Comparison of ENCODE assay signal across 28 mouse cellular contexts in the genomic region with DNA sequence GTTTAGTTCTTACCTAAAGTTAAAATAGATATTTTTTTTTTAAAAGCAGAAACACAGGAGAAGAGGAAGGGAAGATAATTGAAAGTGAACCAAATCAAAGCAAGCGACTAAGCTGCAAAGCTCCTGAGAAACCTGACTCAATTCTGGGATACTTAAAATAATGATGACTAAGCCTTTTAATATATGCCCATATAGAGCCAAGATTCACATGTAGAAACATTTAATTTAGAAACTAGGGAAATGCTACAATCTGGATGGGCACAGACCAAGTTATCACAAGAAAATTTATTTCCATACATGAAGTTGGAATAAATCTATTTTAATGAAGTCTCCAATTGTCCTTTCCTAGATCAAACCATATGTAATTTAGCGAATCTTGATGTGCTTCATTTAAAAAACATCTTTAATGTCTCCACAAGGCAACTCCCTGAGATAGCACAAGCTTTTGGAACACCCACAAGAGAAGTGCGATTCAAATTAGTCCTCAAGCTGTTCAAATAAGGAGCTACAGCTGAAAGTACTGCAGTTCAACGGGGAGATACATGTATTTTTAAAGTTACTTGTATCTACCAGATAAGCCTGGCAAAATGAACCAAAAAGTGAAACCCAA.
DNase-seq lines count a peak whose midpoint lies in the region; ATAC-seq and TF ChIP-seq lines count a peak whose summit lies in the region.
"Had no signal": no experiment of that assay in that cellular context is flagged by ENCODE, and none has a peak within 500 bp of the region (broad histone marks: within the 10 kb centered on the region; RNA-seq: fewer than 3 reads in every experiment).

No protein-coding gene starts in this region.

- TF ChIP-seq POLR2A in brain, embryonic 14.5 days (IDR thresholded peaks at IDR 0.05; ENCODE audit: borderline replicate concordance, extremely low read depth, insufficient read depth, insufficient read length, poor library complexity, severe bottlenecking), result no peak

- WGBS in forebrain, embryonic 13.5 days, result 88% methylated on average over 4 of the region's 4 CpGs
- WGBS in forebrain, embryonic 11.5 days, result 85% methylated on average over 4 of the region's 4 CpGs
- WGBS in midbrain, embryonic 16.5 days, result 89% methylated on average over 4 of the region's 4 CpGs

- no peak overlapping the region for H3K4me2 ChIP-seq in forebrain, embryonic 13.5 days
- no peak overlapping the region for H3K4me2 ChIP-seq in forebrain, embryonic 11.5 days (ENCODE audit: low read depth, low read length, severe bottlenecking)
- no peak overlapping the region for H3K4me2 ChIP-seq in midbrain, embryonic 16.5 days (ENCODE audit: low read length)
- H3K4me2 ChIP-seq: embryonic facial prominence, embryonic 15.5 days; heart, embryonic 13.5 days; hindbrain, embryonic 12.5 days; limb, embryonic 12.5 days; liver, embryonic 11.5 days; midbrain, embryonic 15.5 days; neural tube, embryonic 13.5 days had no signal

- peak; percentile 64; the same call in 1 of the 2 replicates for ATAC-seq in forebrain, embryonic 13.5 days
- ATAC-seq in forebrain, embryonic 11.5 days (replicated peaks; ENCODE audit: low FRiP score), result no peak
- ATAC-seq in midbrain, embryonic 16.5 days, result no peak
- ATAC-seq: intestine, postnatal 0 days; liver, postnatal 0 days; lung, postnatal 0 days had no signal

- no peak for DNase-seq in forebrain, embryonic 11.5 days (ENCODE audit: low spot score)
- peak; percentile 8 to 32 for DNase-seq in layer of hippocampus, adult 18-20 months (ENCODE audit: low spot score in 2 of 2)
- no peak for DNase-seq in layer of hippocampus, adult 9-10 months (ENCODE audit: low spot score)
- peak; percentile 69 for DNase-seq in brain, embryonic 14.5 days (ENCODE audit: low read depth)
- peak; percentile 39 to 60 for DNase-seq in left cerebral cortex, adult 9 months (ENCODE audit: low spot score in 2 of 2)
- no peak for DNase-seq in thymus, postnatal 25 days
- DNase-seq: adrenal gland, postnatal 14 days; cerebellum, adult 11 months; cerebellum, adult 9-11 months; gastrocnemius, postnatal 14 days; heart, adult 11 months; kidney, postnatal 4 days; liver, postnatal 0 days; spleen, adult 18-20 months; thymus, postnatal 14 days had no signal

- no peaks in the 10 kb centered on the region for H3K4me1 ChIP-seq in forebrain, embryonic 13.5 days
- no peaks in the 10 kb centered on the region for H3K4me1 ChIP-seq in forebrain, embryonic 11.5 days (replicated peaks; ENCODE audit: control insufficient read depth, insufficient read depth, low read length)
- H3K4me1 ChIP-seq in midbrain, embryonic 16.5 days (ENCODE audit: control insufficient read depth, insufficient read depth, low read length), result no peaks in the 10 kb centered on the region
- H3K4me1 ChIP-seq: embryonic facial prominence, embryonic 15.5 days; heart, embryonic 13.5 days; hindbrain, embryonic 12.5 days; limb, embryonic 12.5 days; neural tube, embryonic 13.5 days had no signal

- TF ChIP-seq CTCF in brain, embryonic 14.5 days (IDR thresholded peaks at IDR 0.05; ENCODE audit: borderline replicate concordance, extremely low read depth, insufficient read depth, insufficient read length), result no peak

- H3K9me3 ChIP-seq in forebrain, embryonic 13.5 days (replicated peaks), result no peaks in the 10 kb centered on the region
- no peaks in the 10 kb centered on the region for H3K9me3 ChIP-seq in forebrain, embryonic 11.5 days (ENCODE audit: control insufficient read depth, low read length)
- no peaks in the 10 kb centered on the region for H3K9me3 ChIP-seq in midbrain, embryonic 16.5 days (replicated peaks; ENCODE audit: control insufficient read depth, low read length, poor library complexity, severe bottlenecking)
- H3K9me3 ChIP-seq: embryonic facial prominence, embryonic 15.5 days; heart, embryonic 13.5 days; hindbrain, embryonic 12.5 days; limb, embryonic 12.5 days; midbrain, embryonic 15.5 days; neural tube, embryonic 13.5 days had no signal

- no peaks in the 10 kb centered on the region for H3K27me3 ChIP-seq in forebrain, embryonic 13.5 days
- no peaks in the 10 kb centered on the region for H3K27me3 ChIP-seq in forebrain, embryonic 11.5 days (ENCODE audit: control insufficient read depth, insufficient read depth, low read length)
- no peaks in the 10 kb centered on the region for H3K27me3 ChIP-seq in midbrain, embryonic 16.5 days (ENCODE audit: control insufficient read depth, insufficient read depth, low read depth, low read length)
- H3K27me3 ChIP-seq: embryonic facial prominence, embryonic 15.5 days; heart, embryonic 13.5 days; hindbrain, embryonic 12.5 days; limb, embryonic 12.5 days; midbrain, embryonic 15.5 days; neural tube, embryonic 13.5 days had no signal

- H3K9ac ChIP-seq in forebrain, embryonic 13.5 days, result no peak overlapping the region
- no peak overlapping the region for H3K9ac ChIP-seq in forebrain, embryonic 11.5 days (ENCODE audit: low read length)
- no peak overlapping the region for H3K9ac ChIP-seq in midbrain, embryonic 16.5 days (ENCODE audit: low read depth, low read length)
- H3K9ac ChIP-seq: embryonic facial prominence, embryonic 15.5 days; heart, embryonic 13.5 days; hindbrain, embryonic 12.5 days; limb, embryonic 12.5 days; liver, postnatal 0 days; midbrain, embryonic 15.5 days; neural tube, embryonic 13.5 days had no signal

- no peak overlapping the region for H3K4me3 ChIP-seq in forebrain, embryonic 13.5 days
- no peak overlapping the region for H3K4me3 ChIP-seq in forebrain, embryonic 11.5 days (ENCODE audit: low read depth, low read length)
- H3K4me3 ChIP-seq in midbrain, embryonic 16.5 days (ENCODE audit: low read depth, low read length), result no peak overlapping the region
- H3K4me3 ChIP-seq: embryonic facial prominence, embryonic 15.5 days; heart, embryonic 13.5 days; hindbrain, embryonic 12.5 days; limb, embryonic 12.5 days; midbrain, embryonic 15.5 days; myocyte; neural tube, embryonic 13.5 days had no signal

- H3K36me3 ChIP-seq in forebrain, embryonic 13.5 days (ENCODE audit: poor library complexity, severe bottlenecking), result no peaks in the 10 kb centered on the region
- no peaks in the 10 kb centered on the region for H3K36me3 ChIP-seq in forebrain, embryonic 11.5 days (ENCODE audit: control insufficient read depth, insufficient read depth, low read length)
- no peaks in the 10 kb centered on the region for H3K36me3 ChIP-seq in midbrain, embryonic 16.5 days (ENCODE audit: control insufficient read depth, insufficient read depth, low read length)
- H3K36me3 ChIP-seq: embryonic facial prominence, embryonic 15.5 days; heart, embryonic 13.5 days; hindbrain, embryonic 12.5 days; limb, embryonic 12.5 days; midbrain, embryonic 15.5 days; neural tube, embryonic 13.5 days had no signal

- no peak overlapping the region for H3K27ac ChIP-seq in forebrain, embryonic 13.5 days
- no peak overlapping the region for H3K27ac ChIP-seq in forebrain, embryonic 11.5 days (ENCODE audit: low read depth, low read length)
- no peak overlapping the region for H3K27ac ChIP-seq in midbrain, embryonic 16.5 days (ENCODE audit: low read length)
- H3K27ac ChIP-seq: embryonic facial prominence, embryonic 15.5 days; heart, embryonic 13.5 days; hindbrain, embryonic 12.5 days; limb, embryonic 12.5 days; macrophage; midbrain, embryonic 15.5 days; neural tube, embryonic 13.5 days had no signal

Comparison
In these comparisons a context has a peak if more than half of its experiments do, and no peak if none do; other contexts are left out.
1. DNase-seq: peak in layer of hippocampus, adult 18-20 months (2 of 2), brain, embryonic 14.5 days (single experiment) and left cerebral cortex, adult 9 months (2 of 2); none in forebrain, embryonic 11.5 days (single experiment), layer of hippocampus, adult 9-10 months (single experiment) and thymus, postnatal 25 days (single experiment).